Mouse (Mus musculus) CH12.LX (cell line): Measurements from ENCODE around the gene Spred2.

Experiments used
- BHLHE40 ChIP-seq: IDR thresholded peaks from 2 replicates; pipeline ENCODE4 v1.6.1; 2011; ENCODE audit warnings: mild to moderate bottlenecking, low read depth, low read length, improper control_type of control experiment
- CHD2 ChIP-seq: IDR thresholded peaks from 2 replicates; pipeline ENCODE4 v1.6.1; 2011; ENCODE audit warnings: low read length, improper control_type of control experiment
- CTCF ChIP-seq, 2 experiments: IDR thresholded peaks in 1 of 2; conservative IDR thresholded peaks in 1 of 2; 2 replicates each; pipeline ENCODE4 v1.5.1; 2011 to 2012; ENCODE audit warnings: low read depth in 2 of 2, low read length in 2 of 2, improper control_type of control experiment in 1 of 2, inconsistent platforms in 1 of 2, mild to moderate bottlenecking in 1 of 2, moderate library complexity in 1 of 2
- E2F4 ChIP-seq: IDR thresholded peaks from 2 replicates; pipeline ENCODE4 v1.6.1; 2011; ENCODE audit warnings: low read depth, low read length, improper control_type of control experiment; ENCODE audit not compliant: insufficient replicate concordance
- ELF1 ChIP-seq: IDR thresholded peaks from 2 replicates; pipeline ENCODE4 v1.6.1; 2014; ENCODE audit warnings: low read depth, mild to moderate bottlenecking, inconsistent platforms, low read length, improper control_type of control experiment
- EP300 ChIP-seq: IDR thresholded peaks from 2 replicates; pipeline ENCODE4 v1.6.1; 2011; ENCODE audit warnings: low read length, improper control_type of control experiment
- ETS1 ChIP-seq: conservative IDR thresholded peaks from 2 replicates; pipeline ENCODE4 v1.6.1; 2012; ENCODE audit warnings: low read depth, mild to moderate bottlenecking, inconsistent platforms, low read length, improper control_type of control experiment, moderate library complexity
- MAX ChIP-seq: IDR thresholded peaks from 2 replicates; pipeline ENCODE4 v1.6.1; 2011; ENCODE audit warnings: low read length, improper control_type of control experiment
- MYC ChIP-seq: IDR thresholded peaks from 2 replicates; pipeline ENCODE4 v1.6.1; 2011; ENCODE audit warnings: low read depth, mild to moderate bottlenecking, improper control_type of control experiment, low read length
- POLR2A ChIP-seq: IDR thresholded peaks from 2 replicates; pipeline ENCODE4 v1.6.1; 2011; ENCODE audit warnings: low read depth, mild to moderate bottlenecking, improper control_type of control experiment, low read length
- POLR2AphosphoS2 ChIP-seq: IDR thresholded peaks from 2 replicates; pipeline ENCODE4 v1.6.1; 2011; ENCODE audit warnings: low read depth, low read length, improper control_type of control experiment
- SMC3 ChIP-seq: IDR thresholded peaks from 2 replicates; pipeline ENCODE4 v1.6.1; 2011; ENCODE audit warnings: low read depth, low read length, improper control_type of control experiment
- ZNF384 ChIP-seq: IDR thresholded peaks from 2 replicates; pipeline ENCODE4 v1.6.1; 2012; ENCODE audit warnings: low read depth, low read length, improper control_type of control experiment, inconsistent platforms

DNA sequence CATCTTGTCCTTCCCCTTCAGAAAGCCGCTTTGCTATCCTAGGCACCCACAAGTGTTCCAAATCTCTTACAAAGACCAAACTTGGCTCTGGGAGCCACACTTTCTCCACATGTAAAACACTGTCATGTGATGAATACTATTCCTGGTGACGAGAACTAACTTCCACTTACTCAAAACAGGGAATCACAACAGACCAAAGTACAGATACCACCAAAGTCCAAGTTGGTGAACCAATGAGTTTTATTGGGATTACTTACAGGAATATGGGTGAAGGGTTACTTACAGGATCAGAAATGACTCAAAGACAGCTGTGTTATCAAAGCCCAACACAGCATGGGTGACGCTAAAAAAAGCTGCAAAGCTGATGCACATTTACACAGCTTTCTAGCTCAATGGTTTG is 30.9 kb upstream of the Spred2 start:
- TF ChIP-seq MAX (no peak), CTCF (conservative IDR thresholded peaks at IDR 0.05 in 1 of 2, IDR thresholded peaks at IDR 0.05 in 1 of 2; ENCODE audit: low read depth in 2 of 2, low read length in 2 of 2) (no peak), ELF1 (no peak), ZNF384 (no peak), POLR2A (no peak), EP300 (no peak), MYC (no peak), ETS1 (no peak), E2F4 (no peak), CHD2 (no peak), BHLHE40 (no peak), POLR2AphosphoS2 (no peak), SMC3 (no peak)
